Mouse (Mus musculus) myocyte (in vitro differentiated cells): Measurements from ENCODE around the gene Dmrtc2.

ENCODE experiments used
- MYOG ChIP-seq, 3 experiments: IDR thresholded peaks; one replicate each; pipeline ENCODE4 v1.6.1; 2011; ENCODE audit warnings: control low read depth in 2 of 3, low read depth in 2 of 3, mild to moderate bottlenecking in 2 of 3; ENCODE audit not compliant: insufficient read length in 2 of 3, control insufficient read depth in 1 of 3, insufficient read depth in 1 of 3
- POLR2A ChIP-seq: IDR thresholded peaks from one replicate; pipeline ENCODE4 v1.6.1; 2011; ENCODE audit warnings: low read depth, mild to moderate bottlenecking, control low read depth, moderate library complexity; ENCODE audit not compliant: insufficient read length

GRCm38 (mm10) chr7:24864156-24864555, 5.7 kb upstream of the Dmrtc2 start:
- TF ChIP-seq MYOG (IDR thresholded peaks at IDR 0.05; ENCODE audit: control insufficient read depth in 1 of 3, insufficient read depth in 1 of 3, insufficient read length in 2 of 3, low read depth in 2 of 3) (no peak), POLR2A (no peak)
